Mouse (Mus musculus): ENCODE measurements at regions not wholly inside any gene's neighbourhood (a gene's known extent, or its start where the extent isn't known, plus 50 kb on each side); places are given as distances from the start of the nearest gene placed in this dataset.

GRCm38 (mm10) chr1:69746575-69747290 is 59.7 kb upstream of the Ikzf2 start:
- 86% methylated on average over 5 of the region's 5 CpGs for WGBS
- H3K36me3 ChIP-seq = no peaks in the 10 kb centered on the region
- no peaks in the 10 kb centered on the region for H3K27me3 ChIP-seq (ENCODE audit: low read depth, poor library complexity, severe bottlenecking)
- no peak overlapping the region for H3K27ac ChIP-seq (replicated peaks)
- no peak overlapping the region for H3K4me3 ChIP-seq
- no peaks in the 10 kb centered on the region for H3K4me1 ChIP-seq
- H3K9me3 ChIP-seq (replicated peaks) = no peaks in the 10 kb centered on the region
- no peak for DNase-seq (ENCODE audit: low spot score)

- H3K9me3 ChIP-seq (replicated peaks) = no peaks in the 10 kb centered on the region
- H3K27me3 ChIP-seq (ENCODE audit: low read depth, poor library complexity, severe bottlenecking) = no peaks in the 10 kb centered on the region
- no peak overlapping the region for H3K4me3 ChIP-seq
- no peak overlapping the region for H3K27ac ChIP-seq (replicated peaks)
- DNase-seq (ENCODE audit: low spot score) = no peak
- H3K4me1 ChIP-seq = no peaks in the 10 kb centered on the region
- WGBS = 81% methylated on average over 1 of the region's 1 CpGs
- H3K36me3 ChIP-seq = no peaks in the 10 kb centered on the region
These were observed 65.7 kb upstream of the Ikzf2 start for GRCm38 (mm10) chr1:69752724-69753123.

GRCm38 (mm10) chr1:69757702-69758101 is 69.1 kb upstream of the Spag16 start:
- no peak overlapping the region for H3K27ac ChIP-seq (replicated peaks)
- no peak for DNase-seq (ENCODE audit: low spot score)
- no peaks in the 10 kb centered on the region for H3K9me3 ChIP-seq (replicated peaks)
- no peaks in the 10 kb centered on the region for H3K27me3 ChIP-seq (ENCODE audit: low read depth, poor library complexity, severe bottlenecking)
- H3K36me3 ChIP-seq = no peaks in the 10 kb centered on the region
- no peaks in the 10 kb centered on the region for H3K4me1 ChIP-seq
- WGBS = 92% methylated on average over 1 of the region's 1 CpGs
- H3K4me3 ChIP-seq = no peak overlapping the region

- Histone ChIP-seq H3K27ac (replicated peaks) (no peak overlapping the region), H3K4me1 (no peaks in the 10 kb centered on the region), H3K27me3 (ENCODE audit: low read depth, poor library complexity, severe bottlenecking) (no peaks in the 10 kb centered on the region), H3K4me3 (no peak overlapping the region), H3K36me3 (no peaks in the 10 kb centered on the region), H3K9me3 (replicated peaks) (no peaks in the 10 kb centered on the region)
- DNase-seq (ENCODE audit: low spot score) = no peak
- WGBS = 82% methylated on average over 13 of the region's 13 CpGs
These were observed 67.2 kb upstream of the Spag16 start for GRCm38 (mm10) chr1:69759544-69759943.

GRCm38 (mm10) chr1:69768714-69769113 is 58.1 kb upstream of the Spag16 start:
- Histone ChIP-seq H3K4me3 (no peak overlapping the region), H3K36me3 (no peaks in the 10 kb centered on the region), H3K4me1 (peaks cover 6% of the 10 kb centered on the region), H3K27ac (replicated peaks) (no peak overlapping the region), H3K9me3 (replicated peaks) (no peaks in the 10 kb centered on the region), H3K27me3 (ENCODE audit: low read depth, poor library complexity, severe bottlenecking) (no peaks in the 10 kb centered on the region)
- 43% methylated on average over 11 of the region's 11 CpGs for WGBS
- DNase-seq (ENCODE audit: low spot score) = peak; percentile 19

- DNase-seq (ENCODE audit: low spot score) = no peak
- 84% methylated on average over 8 of the region's 8 CpGs for WGBS
- Histone ChIP-seq H3K36me3 (no peaks in the 10 kb centered on the region), H3K9me3 (replicated peaks) (no peaks in the 10 kb centered on the region), H3K27ac (replicated peaks) (no peak overlapping the region), H3K4me3 (no peak overlapping the region), H3K4me1 (peaks cover 6% of the 10 kb centered on the region), H3K27me3 (ENCODE audit: low read depth, poor library complexity, severe bottlenecking) (no peaks in the 10 kb centered on the region)
These were observed 56.6 kb upstream of the Spag16 start for GRCm38 (mm10) chr1:69770209-69770608.

- Histone ChIP-seq H3K36me3 (no peaks in the 10 kb centered on the region), H3K9me3 (replicated peaks) (no peaks in the 10 kb centered on the region)
- no peak for DNase-seq (ENCODE audit: low spot score)
These were observed 55.3 kb upstream of the Spag16 start for GRCm38 (mm10) chr1:69771436-69771835.

GRCm38 (mm10) chr1:69775589-69775988 is 51.2 kb upstream of the Spag16 start:
- Histone ChIP-seq H3K4me1 (no peaks in the 10 kb centered on the region), H3K27ac (replicated peaks) (no peak overlapping the region), H3K9me3 (replicated peaks) (no peaks in the 10 kb centered on the region), H3K27me3 (ENCODE audit: low read depth, poor library complexity, severe bottlenecking) (no peaks in the 10 kb centered on the region), H3K36me3 (no peaks in the 10 kb centered on the region), H3K4me3 (no peak overlapping the region)
- WGBS = 68% methylated on average over 4 of the region's 4 CpGs
- no peak for DNase-seq (ENCODE audit: low spot score)

More at GRCm38 (mm10) chr1:69771436-69771835, 55.3 kb upstream of the Spag16 start:
- 94% methylated on average over 2 of the region's 2 CpGs for WGBS
- H3K4me1 ChIP-seq = peaks cover 6% of the 10 kb centered on the region
- H3K27me3 ChIP-seq (ENCODE audit: low read depth, poor library complexity, severe bottlenecking) = no peaks in the 10 kb centered on the region
- H3K4me3 ChIP-seq = no peak overlapping the region
- no peak overlapping the region for H3K27ac ChIP-seq (replicated peaks)
